ENCODE assay signal across 25 mouse cellular contexts in the genomic region with DNA sequence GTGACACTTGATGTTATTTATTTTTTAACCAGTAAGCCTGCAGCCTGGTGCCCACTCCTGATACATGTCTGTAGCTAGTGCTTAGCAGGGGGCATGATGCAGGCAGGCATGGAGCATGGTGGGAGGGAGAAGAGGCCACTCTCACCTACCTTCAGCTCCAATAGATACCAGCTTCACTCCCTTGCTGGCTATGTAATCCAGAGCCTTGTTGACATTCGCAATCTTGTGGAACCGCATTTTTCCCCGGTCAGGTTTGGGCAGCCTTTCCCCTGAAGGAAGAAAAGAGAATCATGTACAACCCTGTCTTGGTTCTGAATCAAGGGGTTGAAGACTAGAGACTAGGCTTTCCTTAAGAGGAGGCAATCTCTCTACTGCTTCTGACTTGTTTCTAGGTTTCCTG. TPM values are rescaled to one million over a fixed set of nuclear protein-coding genes. Genes with fewer than 3 reads are reported as not detected.
DNase-seq lines count a peak whose midpoint lies in the region; ATAC-seq and TF ChIP-seq lines count a peak whose summit lies in the region.
"Had no signal": no experiment of that assay in that cellular context is flagged by ENCODE, and none has a peak within 500 bp of the region (broad histone marks: within the 10 kb centered on the region; RNA-seq: fewer than 3 reads in every experiment).

No protein-coding gene starts in this region.

- no peak overlapping the region for H3K4me2 ChIP-seq in heart, embryonic 11.5 days
- H3K4me2 ChIP-seq in heart, postnatal 0 days (ENCODE audit: low read depth, low read length): no peak overlapping the region
- H3K4me2 ChIP-seq: embryonic facial prominence, embryonic 15.5 days; hindbrain, embryonic 15.5 days; intestine, embryonic 15.5 days; limb, embryonic 12.5 days; liver, embryonic 11.5 days; midbrain, embryonic 13.5 days had no signal

- no peak for ATAC-seq in heart, embryonic 11.5 days (replicated peaks; ENCODE audit: insufficient number of reproducible peaks, low FRiP score, low TSS enrichment)
- no peak for ATAC-seq in heart, postnatal 0 days (ENCODE audit: insufficient read depth, low read depth)
- no peak for ATAC-seq in erythroid progenitor cell, adult 5-6 weeks (replicated peaks; ENCODE audit: low FRiP score, poor library complexity, severe bottlenecking)
- ATAC-seq: forebrain, embryonic 16.5 days; intestine, embryonic 15.5 days; liver, postnatal 0 days; midbrain, embryonic 13.5 days had no signal

- no peak for TF ChIP-seq CTCF in heart, postnatal 0 days (IDR thresholded peaks at IDR 0.05; ENCODE audit: low read depth)

- H3K9ac ChIP-seq in heart, embryonic 11.5 days (ENCODE audit: low read depth, low read length): no peak overlapping the region
- H3K9ac ChIP-seq in heart, postnatal 0 days (replicated peaks; ENCODE audit: low read depth, low read length): no peak overlapping the region
- H3K9ac ChIP-seq: embryonic facial prominence, embryonic 15.5 days; hindbrain, embryonic 15.5 days; intestine, embryonic 15.5 days; limb, embryonic 12.5 days; liver, postnatal 0 days; midbrain, embryonic 13.5 days had no signal

- peaks cover 35% of the 10 kb centered on the region for H3K4me1 ChIP-seq in heart, embryonic 11.5 days (ENCODE audit: control insufficient read depth, insufficient read depth, low read length)
- peaks cover 28% of the 10 kb centered on the region for H3K4me1 ChIP-seq in heart, postnatal 0 days (ENCODE audit: control insufficient read depth, insufficient read depth)
- H3K4me1 ChIP-seq: embryonic facial prominence, embryonic 15.5 days; hindbrain, embryonic 15.5 days; intestine, embryonic 15.5 days; limb, embryonic 12.5 days; midbrain, embryonic 13.5 days had no signal

- H3K27me3 ChIP-seq in heart, embryonic 11.5 days (ENCODE audit: control insufficient read depth, insufficient read depth, low read length): no peaks in the 10 kb centered on the region
- no peaks in the 10 kb centered on the region for H3K27me3 ChIP-seq in heart, postnatal 0 days (ENCODE audit: control insufficient read depth, insufficient read depth, low read length)
- H3K27me3 ChIP-seq: embryonic facial prominence, embryonic 15.5 days; hindbrain, embryonic 15.5 days; intestine, embryonic 15.5 days; limb, embryonic 12.5 days; midbrain, embryonic 13.5 days had no signal

- H3K27ac ChIP-seq in heart, embryonic 11.5 days (ENCODE audit: low read depth, low read length): peak overlapping the region; percentile 46; the same call in 1 of the 2 replicates
- H3K27ac ChIP-seq in heart, postnatal 0 days (ENCODE audit: low read depth): peak overlapping the region; percentile 64
- H3K27ac ChIP-seq: embryonic facial prominence, embryonic 15.5 days; hindbrain, embryonic 15.5 days; intestine, embryonic 15.5 days; limb, embryonic 12.5 days; midbrain, embryonic 13.5 days had no signal

- H3K9me3 ChIP-seq in heart, embryonic 11.5 days (replicated peaks; ENCODE audit: control insufficient read depth, low read length): no peaks in the 10 kb centered on the region
- H3K9me3 ChIP-seq in heart, postnatal 0 days (replicated peaks; ENCODE audit: control insufficient read depth, low read length): no peaks in the 10 kb centered on the region
- H3K9me3 ChIP-seq: embryonic facial prominence, embryonic 15.5 days; forebrain, embryonic 10.5 days; hindbrain, embryonic 15.5 days; intestine, embryonic 15.5 days; limb, embryonic 12.5 days; megakaryocyte, embryonic 14.5 days; midbrain, embryonic 13.5 days had no signal

- peaks cover 10% of the 10 kb centered on the region for H3K36me3 ChIP-seq in heart, embryonic 11.5 days (ENCODE audit: control insufficient read depth, insufficient read depth, low read length)
- peaks cover 62% of the 10 kb centered on the region for H3K36me3 ChIP-seq in heart, postnatal 0 days (replicated peaks; ENCODE audit: control insufficient read depth, insufficient read depth, low read length)
- H3K36me3 ChIP-seq: embryonic facial prominence, embryonic 15.5 days; forebrain, embryonic 10.5 days; hindbrain, embryonic 15.5 days; intestine, embryonic 15.5 days; limb, embryonic 12.5 days; midbrain, embryonic 13.5 days had no signal

- TF ChIP-seq EP300 in heart, postnatal 0 days (IDR thresholded peaks at IDR 0.05; ENCODE audit: low read depth): no peak

- intact Hi-C loops in heart, postnatal 10 days (cut with DNase I): no loop called here

- DNase-seq in heart, adult 8-10 months (ENCODE audit: low spot score): no peak
- no peak for DNase-seq in heart, postnatal 0 days (ENCODE audit: low spot score)
- no peak for DNase-seq in heart, postnatal 10 days
- DNase-seq in urinary bladder, postnatal 36 days (ENCODE audit: low spot score in 2 of 2): peak; percentile 29 to 30
- DNase-seq in urinary bladder, postnatal 25 days (ENCODE audit: low spot score): no peak
- DNase-seq in spleen, adult 12 weeks (ENCODE audit: low spot score): no peak
- DNase-seq: adrenal gland, postnatal 14 days; cerebellum, adult 2 months; cerebellum, postnatal 25 days; gastrocnemius, postnatal 14 days; kidney, postnatal 25 days; liver, postnatal 0 days; thymus, postnatal 25 days had no signal

- WGBS in heart, embryonic 11.5 days (ENCODE audit: insufficient replicate concordance): 70% methylated on average over 3 of the region's 3 CpGs
- 66% methylated on average over 3 of the region's 3 CpGs for WGBS in heart, postnatal 0 days

- no peak overlapping the region for H3K4me3 ChIP-seq in heart, embryonic 11.5 days (ENCODE audit: low read depth, low read length)
- no peak overlapping the region for H3K4me3 ChIP-seq in heart, postnatal 0 days (ENCODE audit: low read depth, low read length)
- H3K4me3 ChIP-seq: embryonic facial prominence, embryonic 15.5 days; forebrain, embryonic 10.5 days; hindbrain, embryonic 15.5 days; intestine, embryonic 15.5 days; limb, embryonic 12.5 days; megakaryocyte, embryonic 14.5 days; midbrain, embryonic 13.5 days had no signal

RNA-seq across cellular contexts. Expression of gene Actn2, which starts 31.1 kb away (rescaled TPM):
- polyA plus RNA-seq in heart, embryonic 11.5 days (2014; fragmentation: Nextera tagmentation; extraction: Ambion mirVana): 1,008 and 1,229 TPM in 2 replicates
- total RNA-seq in heart, adult 8-10 months (2022): 1,000 to 10,000 TPM; 1,621 to 2,329 (median 1,848) TPM
- 1,276 and 1,578 TPM in 2 replicates for total RNA-seq in heart, postnatal 0 days (2014; rRNA removed; ENCODE audit: low replicate concordance)
- 2,012 and 2,143 TPM in 2 replicates for polyA plus RNA-seq in heart, postnatal 0 days (2015; fragmentation: Nextera tagmentation; extraction: Ambion mirVana)
- total RNA-seq in heart, postnatal 10 days (2021): 1,000 to 10,000 TPM; 2,174 to 2,192 TPM
- 2.9 TPM in 1 of 2 replicates, not detected in the other for total RNA-seq in erythroid progenitor cell, adult 5-6 weeks (2015; ENCODE audit: low replicate concordance)
- total RNA-seq in erythroid progenitor cell, adult 5-6 weeks (2017; ENCODE audit: low replicate concordance): not detected in 2 replicates
- total RNA-seq: monocyte, adult 5-6 weeks had no signal

RNA-seq across cellular contexts. Expression of gene Mtr, which starts 51.5 kb away (rescaled TPM):
- 17.7 and 19.9 TPM in 2 replicates for polyA plus RNA-seq in heart, embryonic 11.5 days (2014; fragmentation: Nextera tagmentation; extraction: Ambion mirVana)
- total RNA-seq in heart, adult 8-10 months (2022): 100 to 1,000 TPM in 2 of 4 experiments, 10 to 100 TPM in 2; 78.6 to 124 (median 104) TPM
- 10.1 and 25.3 TPM in 2 replicates for total RNA-seq in heart, postnatal 0 days (2014; rRNA removed; ENCODE audit: low replicate concordance)
- 9.1 and 9.8 TPM in 2 replicates for polyA plus RNA-seq in heart, postnatal 0 days (2015; fragmentation: Nextera tagmentation; extraction: Ambion mirVana)
- total RNA-seq in heart, postnatal 10 days (2021): 10 to 100 TPM; 36.7 to 38.6 TPM
- 15.5 and 17.2 TPM in 2 replicates for total RNA-seq in erythroid progenitor cell, adult 5-6 weeks (2015; ENCODE audit: low replicate concordance)
- 25.9 and 42.1 TPM in 2 replicates for total RNA-seq in erythroid progenitor cell, adult 5-6 weeks (2017; ENCODE audit: low replicate concordance)

Comparison
In these comparisons a context has a peak if more than half of its experiments do, and no peak if none do; other contexts are left out.
1. DNase-seq: peak in urinary bladder, postnatal 36 days (2 of 2); none in heart, adult 8-10 months (single experiment), heart, postnatal 0 days (single experiment), heart, postnatal 10 days (0 of 2), urinary bladder, postnatal 25 days (single experiment) and spleen, adult 12 weeks (single experiment).
2. RNA of gene Actn2, which starts 31.1 kb away (total RNA-seq): 2,174 to 2,192 TPM in heart, postnatal 10 days, 1,621 to 2,329 TPM in heart, adult 8-10 months and 1,276 to 1,578 TPM in heart, postnatal 0 days; 2.9 TPM in erythroid progenitor cell, adult 5-6 weeks; every median in the first group is over 100 times any median in the second.